Mouse (Mus musculus): ENCODE measurements around the gene Slc4a5. TPM values are rescaled to one million over a fixed set of nuclear protein-coding genes. Genes with fewer than 3 reads are reported as not detected.

Gene Slc4a5
- polyA plus RNA-seq, 1 experiment from 2014 or later, result 0.05 TPM

DNA sequence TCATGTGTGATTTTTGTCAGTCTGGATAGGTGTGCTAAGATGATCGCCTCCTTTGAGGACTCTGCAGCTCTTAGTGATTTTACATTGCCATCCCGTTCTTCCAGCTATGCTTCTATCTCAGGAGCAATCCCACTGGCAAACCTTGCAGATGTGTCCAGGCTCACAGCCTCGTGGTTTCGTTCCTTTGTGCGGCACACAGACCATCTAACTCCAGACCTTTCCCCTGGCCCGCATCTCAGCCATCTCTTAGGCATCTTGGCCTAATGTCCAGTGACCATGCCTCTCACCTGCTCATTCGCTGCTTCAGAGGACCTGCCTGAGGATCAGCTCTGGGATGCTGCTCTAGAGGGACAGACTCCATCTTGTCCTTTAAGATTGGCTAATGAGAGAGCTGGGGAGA, 130.5 kb downstream of the Slc4a5 start:
- H3K9me3 ChIP-seq (ENCODE audit: low read length), result no peaks in the 10 kb centered on the region
- 81% methylated on average over 7 of the region's 7 CpGs for whole genome bisulfite sequencing (ENCODE audit: insufficient replicate concordance)
- H3K4me1 ChIP-seq (ENCODE audit: insufficient read depth), result peaks cover 24% of the 10 kb centered on the region
- no peak for TF ChIP-seq EP300 (IDR thresholded peaks at IDR 0.05; ENCODE audit: low read depth)
- TF ChIP-seq CTCF (IDR thresholded peaks at IDR 0.05; ENCODE audit: low read depth), result no peak
- H3K4me3 ChIP-seq (ENCODE audit: low read depth, low read length), result peak overlapping the region; percentile 90
- ATAC-seq, result no peak
- H3K27ac ChIP-seq (ENCODE audit: low read depth), result peak overlapping the region; percentile 94
- H3K4me2 ChIP-seq (ENCODE audit: low read depth, low read length), result peak overlapping the region; percentile 81
- H3K36me3 ChIP-seq (replicated peaks; ENCODE audit: insufficient read depth, low read length), result peaks cover 32% of the 10 kb centered on the region
- no peaks in the 10 kb centered on the region for H3K27me3 ChIP-seq (ENCODE audit: insufficient read depth, low read length)
- H3K9ac ChIP-seq (replicated peaks), result peak overlapping the region; percentile 99
- DNase-seq, result peak; percentile 16

DNA sequence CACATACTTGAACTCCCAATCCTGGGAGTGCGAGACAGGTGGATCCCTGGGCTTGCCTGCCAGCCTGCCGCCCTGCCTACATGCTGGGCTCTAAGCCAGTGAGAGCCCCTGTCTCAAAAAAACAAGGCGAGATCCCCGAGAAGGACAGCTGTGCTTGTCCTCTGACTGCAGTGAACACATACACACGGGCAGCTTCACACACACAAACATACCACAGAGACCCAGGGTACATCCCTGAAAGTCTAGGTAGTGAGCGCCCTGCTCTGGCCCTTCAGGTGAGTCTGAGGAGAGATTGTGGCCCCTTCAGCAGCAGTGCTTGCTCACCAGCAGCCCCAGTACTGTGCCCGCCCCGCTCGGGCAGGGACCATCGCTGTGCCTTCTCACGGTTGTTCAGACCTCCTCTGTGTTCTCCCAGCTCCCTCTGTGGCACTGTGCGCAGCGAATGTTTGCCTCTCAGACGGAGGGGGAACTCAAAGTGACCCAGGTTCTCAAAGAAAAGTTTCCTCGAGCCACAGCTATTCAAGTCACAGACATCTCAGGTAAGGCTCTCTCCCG, 131.3 kb downstream of the Slc4a5 start:
- peak overlapping the region; percentile 81 for H3K4me2 ChIP-seq (ENCODE audit: low read depth, low read length)
- ATAC-seq, result no peak
- H3K4me1 ChIP-seq (ENCODE audit: insufficient read depth), result peaks cover 24% of the 10 kb centered on the region
- no peaks in the 10 kb centered on the region for H3K9me3 ChIP-seq (ENCODE audit: low read length)
- peaks cover 38% of the 10 kb centered on the region for H3K36me3 ChIP-seq (replicated peaks; ENCODE audit: insufficient read depth, low read length)
- peak overlapping the region; percentile 90 for H3K4me3 ChIP-seq (ENCODE audit: low read depth, low read length)
- H3K27ac ChIP-seq (ENCODE audit: low read depth), result peak overlapping the region; percentile 94
- 81% methylated on average over 16 of the region's 16 CpGs for WGBS (ENCODE audit: insufficient replicate concordance)
- peak overlapping the region; percentile 99 for H3K9ac ChIP-seq (replicated peaks)
- TF ChIP-seq CTCF (IDR thresholded peaks at IDR 0.05; ENCODE audit: low read depth) (no peak), EP300 (IDR thresholded peaks at IDR 0.05; ENCODE audit: low read depth) (no peak)
- no peaks in the 10 kb centered on the region for H3K27me3 ChIP-seq (ENCODE audit: insufficient read depth, low read length)
- DNase-seq, result peak; percentile 31

DNA sequence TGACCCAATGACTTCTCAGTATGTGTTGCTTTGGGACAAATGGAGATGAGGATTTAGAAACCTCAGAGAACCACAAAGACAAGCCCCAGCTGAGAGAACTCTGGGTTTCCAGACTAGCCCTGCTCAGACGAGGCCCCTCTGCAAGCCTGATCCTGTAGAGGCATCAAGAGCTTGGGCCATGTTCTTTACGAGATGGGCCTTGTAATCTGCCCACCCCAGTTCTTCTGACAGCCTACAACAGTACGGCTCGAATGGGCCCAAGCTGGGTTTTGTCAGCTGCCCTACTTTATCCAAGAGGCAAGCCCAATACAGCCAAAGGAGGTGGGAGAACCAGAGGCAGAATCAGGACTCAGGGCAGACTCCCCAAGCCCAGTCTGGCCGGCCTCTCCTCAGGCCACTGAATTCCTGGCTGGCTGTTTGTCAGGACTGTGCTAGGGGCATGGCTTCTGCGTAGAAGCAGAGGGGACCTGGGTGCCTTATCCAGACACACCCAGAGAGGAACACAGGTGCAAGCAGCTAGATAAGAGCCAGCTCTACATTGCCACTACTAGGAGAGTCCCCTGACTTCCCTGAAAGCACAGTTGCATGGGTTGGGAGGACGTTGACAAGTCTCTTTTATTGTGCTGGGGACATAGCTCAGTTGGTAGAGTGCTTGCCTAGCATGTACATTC, 132.0 kb downstream of the Slc4a5 start:
- H3K27ac ChIP-seq (ENCODE audit: low read depth), result peak overlapping the region; percentile 94

DNA sequence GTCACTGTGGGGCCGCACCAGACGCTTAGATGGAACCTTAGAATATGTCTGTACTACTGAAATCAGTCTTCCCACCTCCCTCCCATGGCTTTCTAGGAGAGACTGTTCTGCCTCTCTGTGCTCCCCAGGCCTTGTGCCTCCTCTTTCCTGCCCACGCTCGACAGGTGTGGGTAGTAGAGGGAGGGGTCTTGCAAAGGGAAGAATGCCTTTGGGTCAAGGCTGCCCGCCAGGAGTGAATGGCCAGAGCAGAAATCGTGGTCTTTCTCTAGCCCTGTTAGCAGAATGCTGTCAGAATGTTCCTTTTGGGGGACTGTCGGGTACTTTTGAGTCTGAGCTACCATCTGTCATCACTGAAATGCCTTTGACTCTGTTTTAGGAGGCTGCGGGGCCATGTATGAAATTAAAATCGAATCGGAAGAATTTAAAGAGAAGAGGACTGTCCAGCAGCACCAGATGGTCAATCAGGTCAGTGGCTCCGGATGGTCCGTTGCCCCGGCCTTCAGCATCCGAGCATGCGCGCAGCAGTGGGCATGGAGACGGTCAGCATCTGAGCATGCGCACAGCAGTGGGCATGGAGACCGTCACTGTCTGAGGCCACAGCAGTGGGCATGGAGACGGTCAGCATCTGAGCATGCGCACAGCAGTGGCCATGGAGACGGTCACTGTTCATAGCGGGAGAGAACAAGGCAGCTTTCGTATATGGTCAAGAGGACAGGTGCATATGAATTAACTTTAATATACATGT, 133.2 kb downstream of the Slc4a5 start:
- no peak for TF ChIP-seq EP300 (IDR thresholded peaks at IDR 0.05; ENCODE audit: low read depth)
- no peak for TF ChIP-seq CTCF (IDR thresholded peaks at IDR 0.05; ENCODE audit: low read depth)
- no peaks in the 10 kb centered on the region for H3K9me3 ChIP-seq (ENCODE audit: low read length)
- ATAC-seq (no peak), DNase-seq (peak; percentile 13)
- peak overlapping the region; percentile 94 for H3K27ac ChIP-seq (ENCODE audit: low read depth)
- H3K9ac ChIP-seq (replicated peaks), result peak overlapping the region; percentile 99
- H3K36me3 ChIP-seq (replicated peaks; ENCODE audit: insufficient read depth, low read length), result peaks cover 39% of the 10 kb centered on the region
- peak overlapping the region; percentile 90 for H3K4me3 ChIP-seq (ENCODE audit: low read depth, low read length)
- H3K4me2 ChIP-seq (ENCODE audit: low read depth, low read length), result peak overlapping the region; percentile 81
- H3K4me1 ChIP-seq (ENCODE audit: insufficient read depth), result peaks cover 28% of the 10 kb centered on the region
- H3K27me3 ChIP-seq (ENCODE audit: insufficient read depth, low read length), result no peaks in the 10 kb centered on the region
- WGBS (ENCODE audit: insufficient replicate concordance), result 90% methylated on average over 24 of the region's 24 CpGs

More for the DNA sequence above, 132.0 kb downstream of the Slc4a5 start:
- H3K27me3 ChIP-seq (ENCODE audit: insufficient read depth, low read length), result no peaks in the 10 kb centered on the region
- peak; percentile 81 for DNase-seq
- peaks cover 38% of the 10 kb centered on the region for H3K36me3 ChIP-seq (replicated peaks; ENCODE audit: insufficient read depth, low read length)
- H3K9ac ChIP-seq (replicated peaks), result peak overlapping the region; percentile 99
- H3K4me2 ChIP-seq (ENCODE audit: low read depth, low read length), result peak overlapping the region; percentile 81
- WGBS (ENCODE audit: insufficient replicate concordance), result 65% methylated on average over 7 of the region's 7 CpGs
- H3K4me3 ChIP-seq (ENCODE audit: low read depth, low read length), result peak overlapping the region; percentile 90
- ATAC-seq, result peak; percentile 90
- H3K4me1 ChIP-seq (ENCODE audit: insufficient read depth), result peaks cover 25% of the 10 kb centered on the region
- TF ChIP-seq EP300 (IDR thresholded peaks at IDR 0.05; ENCODE audit: low read depth) (peak; percentile 97), CTCF (IDR thresholded peaks at IDR 0.05; ENCODE audit: low read depth) (no peak)
- no peaks in the 10 kb centered on the region for H3K9me3 ChIP-seq (ENCODE audit: low read length)

Other genes with a start within 250 kb of the Slc4a5 start
- gene Dok1, start 186.4 kb upstream of the Slc4a5 start, polyA plus RNA-seq (2015; fragmentation: Nextera tagmentation; extraction: Ambion mirVana), result 11.3 and 11.8 TPM in 2 replicates
- gene Loxl3, start 185.7 kb upstream of the Slc4a5 start, polyA plus RNA-seq (2015; fragmentation: Nextera tagmentation; extraction: Ambion mirVana), result 1.2 and 1.7 TPM in 2 replicates
- gene Aup1, start 165.3 kb upstream of the Slc4a5 start, polyA plus RNA-seq (2015; fragmentation: Nextera tagmentation; extraction: Ambion mirVana), result 175 and 180 TPM in 2 replicates
- 33.8 and 34.7 TPM in 2 replicates for gene Htra2, start 164.6 kb upstream of the Slc4a5 start, polyA plus RNA-seq (2015; fragmentation: Nextera tagmentation; extraction: Ambion mirVana)
- 7.5 and 8.2 TPM in 2 replicates for gene Dqx1, start 162.0 kb upstream of the Slc4a5 start, polyA plus RNA-seq (2015; fragmentation: Nextera tagmentation; extraction: Ambion mirVana)
- not detected in 2 replicates for gene Tlx2, start 149.5 kb upstream of the Slc4a5 start, polyA plus RNA-seq (2015; fragmentation: Nextera tagmentation; extraction: Ambion mirVana)
- gene Pcgf1, start 142.0 kb upstream of the Slc4a5 start, polyA plus RNA-seq (2015; fragmentation: Nextera tagmentation; extraction: Ambion mirVana), result 11.6 and 11.7 TPM in 2 replicates
- gene Lbx2, start 133.5 kb upstream of the Slc4a5 start, polyA plus RNA-seq (2015; fragmentation: Nextera tagmentation; extraction: Ambion mirVana), result 0.40 and 0.51 TPM in 2 replicates
- gene Ccdc142, start 118.2 kb upstream of the Slc4a5 start, polyA plus RNA-seq (2015; fragmentation: Nextera tagmentation; extraction: Ambion mirVana), result 0.54 and 0.71 TPM in 2 replicates
- gene Gm42688, start 118.2 kb upstream of the Slc4a5 start, polyA plus RNA-seq (2015; fragmentation: Nextera tagmentation; extraction: Ambion mirVana), result 0.85 and 0.92 TPM in 2 replicates
- 88.3 and 90.2 TPM in 2 replicates for gene Mrpl53, start 110.8 kb upstream of the Slc4a5 start, polyA plus RNA-seq (2015; fragmentation: Nextera tagmentation; extraction: Ambion mirVana)
- 21.4 and 21.5 TPM in 2 replicates for gene Mogs, start 104.3 kb upstream of the Slc4a5 start, polyA plus RNA-seq (2015; fragmentation: Nextera tagmentation; extraction: Ambion mirVana)
- gene Wbp1, start 98.3 kb upstream of the Slc4a5 start, polyA plus RNA-seq (2015; fragmentation: Nextera tagmentation; extraction: Ambion mirVana), result 21.0 and 22.0 TPM in 2 replicates
- 5.1 and 5.7 TPM in 2 replicates for gene Ino80b, start 94.4 kb upstream of the Slc4a5 start, polyA plus RNA-seq (2015; fragmentation: Nextera tagmentation; extraction: Ambion mirVana)
- gene Rtkn, start 84.4 kb upstream of the Slc4a5 start, polyA plus RNA-seq (2015; fragmentation: Nextera tagmentation; extraction: Ambion mirVana), result 7.0 and 7.1 TPM in 2 replicates
- gene Wdr54, start 63.4 kb upstream of the Slc4a5 start, polyA plus RNA-seq (2015; fragmentation: Nextera tagmentation; extraction: Ambion mirVana), result 0.17 and 0.20 TPM in 2 replicates
- 0.25 and 0.27 TPM in 2 replicates for gene 1700003E16Rik, start 63.4 kb upstream of the Slc4a5 start, polyA plus RNA-seq (2015; fragmentation: Nextera tagmentation; extraction: Ambion mirVana)
- gene Dctn1, start 53.9 kb upstream of the Slc4a5 start, polyA plus RNA-seq (2015; fragmentation: Nextera tagmentation; extraction: Ambion mirVana), result 13.2 and 14.7 TPM in 2 replicates
- gene Mthfd2, start 106.1 kb downstream of the Slc4a5 start, polyA plus RNA-seq (2015; fragmentation: Nextera tagmentation; extraction: Ambion mirVana), result 16.6 and 20.9 TPM in 2 replicates
- 17.2 and 20.9 TPM in 2 replicates for gene Mob1a, start 106.2 kb downstream of the Slc4a5 start, polyA plus RNA-seq (2015; fragmentation: Nextera tagmentation; extraction: Ambion mirVana)
- gene Bola3, start 129.3 kb downstream of the Slc4a5 start, polyA plus RNA-seq (2015; fragmentation: Nextera tagmentation; extraction: Ambion mirVana), result 277 and 286 TPM in 2 replicates
- 7.9 and 8.5 TPM in 2 replicates for gene Tet3, start 239.3 kb downstream of the Slc4a5 start, polyA plus RNA-seq (2015; fragmentation: Nextera tagmentation; extraction: Ambion mirVana)